Mouse (Mus musculus): Measurements from ENCODE around the gene Rpusd1.
"Not testable (repeated sequence)": the region's sequence is repeated elsewhere in the genome, so short reads cannot be mapped to it uniquely, and the experiment has no call there.

Rpusd1 gene

GRCm38 (mm10) chr17:25738861-25739260, 11.4 kb downstream of the Rpusd1 start:
- no peak for DNase-seq (ENCODE audit: low spot score)

GRCm38 (mm10) chr17:25741471-25741870, 14.0 kb downstream of the Rpusd1 start:
- not testable (repeated sequence) for DNase-seq (ENCODE audit: low spot score)

- DNase-seq (ENCODE audit: low spot score), result no peak
Observed at GRCm38 (mm10) chr17:25743831-25744230, 16.4 kb downstream of the Rpusd1 start.

GRCm38 (mm10) chr17:25744311-25744710, 16.8 kb downstream of the Rpusd1 start:
- no peak for DNase-seq (ENCODE audit: low spot score)

DNA sequence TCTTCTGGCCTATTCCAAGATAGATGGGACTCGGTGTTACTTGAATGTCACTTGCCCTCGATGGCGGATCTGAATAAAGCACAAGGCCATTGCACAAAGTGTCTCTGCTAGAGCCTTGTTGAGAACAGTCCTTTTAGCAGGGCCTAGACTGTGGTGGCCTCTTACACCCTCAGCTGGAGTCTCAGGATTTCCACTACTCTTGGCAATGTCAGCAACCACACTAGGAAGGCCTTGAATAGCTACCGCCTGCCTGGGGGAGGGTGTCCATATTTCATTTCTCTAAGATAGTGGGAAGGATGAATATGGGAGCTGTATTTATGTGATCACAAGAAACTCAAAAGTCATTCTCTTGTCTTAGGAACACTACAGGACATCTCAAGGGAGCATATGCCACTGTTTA, 20.8 kb downstream of the Rpusd1 start:
- no peak for DNase-seq (ENCODE audit: low spot score)

- no peak for DNase-seq (ENCODE audit: low spot score)
Observed at GRCm38 (mm10) chr17:25749314-25749713, 21.8 kb downstream of the Rpusd1 start.

- DNase-seq (ENCODE audit: low spot score), result peak; percentile 50
Observed at GRCm38 (mm10) chr17:25751446-25751845, 24.0 kb downstream of the Rpusd1 start.

- no peak for DNase-seq (ENCODE audit: low spot score)
Observed at GRCm38 (mm10) chr17:25754241-25754640, 26.8 kb downstream of the Rpusd1 start, which contains the start of gene Msln. TSS of gene Msln (minus strand) at chr17:25754378.

GRCm38 (mm10) chr17:25755086-25755485, 27.6 kb downstream of the Rpusd1 start:
- DNase-seq (ENCODE audit: low spot score), result no peak

DNA sequence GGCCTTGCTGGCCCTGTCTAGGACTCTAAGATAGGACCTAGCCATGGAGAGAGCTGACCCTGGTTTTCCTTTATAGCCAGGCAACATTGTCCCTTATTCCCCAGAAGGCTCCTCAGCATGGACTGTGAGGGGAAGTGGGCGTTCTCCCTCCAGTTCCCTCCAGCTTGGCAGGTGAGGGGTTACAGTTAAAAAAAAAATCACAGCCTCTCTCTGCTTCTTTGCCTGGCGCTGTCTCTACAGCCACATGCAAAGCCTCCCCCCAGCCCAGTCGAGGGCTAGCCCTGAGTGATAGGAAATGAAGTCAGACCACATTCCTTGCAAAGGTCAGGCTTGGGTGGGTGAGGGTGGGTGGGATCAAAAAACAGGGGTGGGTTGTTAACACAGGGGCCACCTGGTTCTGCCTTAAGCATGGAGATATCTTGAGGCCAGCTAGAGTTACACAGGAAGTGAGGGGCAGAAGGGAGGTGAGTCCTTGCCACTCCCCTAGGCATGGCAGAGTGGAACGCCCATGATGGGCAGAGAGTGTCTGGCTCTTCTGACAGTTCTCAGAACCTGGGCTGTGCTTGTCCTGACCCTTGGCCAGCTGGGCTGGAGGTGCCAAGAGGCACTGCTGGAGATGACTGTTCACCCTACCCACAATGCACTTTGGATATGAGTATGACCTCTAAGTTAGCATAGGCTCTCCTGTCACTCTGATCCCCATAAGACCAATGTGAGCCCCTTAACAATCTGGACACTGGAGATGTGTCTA, 28.3 kb downstream of the Rpusd1 start:
- DNase-seq (ENCODE audit: low spot score), result no peak

DNA sequence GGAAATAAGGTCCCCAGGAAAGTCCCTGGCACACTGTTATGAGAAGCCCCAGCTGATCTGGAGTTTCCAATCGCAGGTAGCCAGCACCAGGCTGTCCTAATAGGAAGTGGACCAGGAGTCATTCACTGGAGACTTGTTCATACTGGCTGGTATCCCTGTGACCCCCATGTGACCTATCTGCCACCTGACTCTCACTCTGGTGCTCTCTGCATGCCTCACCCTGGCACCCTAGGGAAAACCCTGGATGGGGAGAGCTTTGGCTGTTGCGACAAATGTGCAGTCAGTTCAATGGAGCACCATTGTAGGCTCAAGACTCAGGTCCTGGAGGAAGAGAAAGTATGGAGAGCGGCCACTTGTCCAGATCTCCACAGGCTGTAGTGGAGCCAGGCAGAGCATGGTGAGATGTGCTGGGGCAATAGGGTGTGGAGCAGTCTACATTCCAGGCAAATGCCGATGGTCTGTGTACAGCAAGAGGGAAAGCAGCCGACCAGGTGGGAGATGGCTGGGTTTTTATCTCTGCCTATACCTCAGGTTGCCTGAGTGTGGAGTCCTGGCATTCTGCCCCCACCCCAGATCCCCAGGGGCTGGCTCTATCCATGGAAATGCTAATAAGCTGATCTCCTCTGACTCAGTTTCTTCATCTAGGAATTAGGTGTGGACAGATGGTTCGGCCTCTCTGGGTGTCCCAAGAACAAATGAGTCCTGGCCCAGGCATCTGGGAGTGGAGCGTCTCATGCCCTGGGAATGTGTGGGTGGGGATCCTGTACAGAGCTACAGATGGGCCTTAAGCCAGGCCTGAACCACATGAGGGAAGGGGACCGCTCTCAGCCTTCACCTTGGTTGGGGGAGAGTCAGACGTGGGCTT, 29.1 kb downstream of the Rpusd1 start:
- DNase-seq (ENCODE audit: low spot score), result no peak

GRCm38 (mm10) chr17:25757691-25758090, 30.2 kb downstream of the Rpusd1 start:
- no peak for DNase-seq (ENCODE audit: low spot score)

- no peak for DNase-seq (ENCODE audit: low spot score)
Observed at GRCm38 (mm10) chr17:25760148-25760547, 32.7 kb downstream of the Rpusd1 start.

DNA sequence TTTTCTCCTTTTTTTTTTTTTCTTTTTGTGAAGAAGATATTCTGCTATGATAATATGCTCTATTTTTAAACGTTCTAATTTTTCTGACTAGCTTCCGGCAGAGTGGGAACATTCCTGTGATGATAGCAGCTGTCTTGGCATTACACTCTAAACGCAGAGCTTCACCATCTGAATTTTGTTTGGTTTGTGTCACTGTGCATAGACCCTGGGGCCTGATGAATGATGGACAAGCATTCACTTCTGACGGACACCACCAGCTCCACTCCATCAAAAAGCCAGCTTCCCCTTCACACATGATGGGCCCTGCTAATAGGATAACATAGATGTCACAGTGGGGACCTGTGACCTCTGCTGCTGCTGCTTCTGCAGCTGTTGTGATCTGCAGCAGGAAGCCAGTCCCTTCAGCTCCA, 34.1 kb downstream of the Rpusd1 start:
- DNase-seq (ENCODE audit: low spot score), result no peak

DNA sequence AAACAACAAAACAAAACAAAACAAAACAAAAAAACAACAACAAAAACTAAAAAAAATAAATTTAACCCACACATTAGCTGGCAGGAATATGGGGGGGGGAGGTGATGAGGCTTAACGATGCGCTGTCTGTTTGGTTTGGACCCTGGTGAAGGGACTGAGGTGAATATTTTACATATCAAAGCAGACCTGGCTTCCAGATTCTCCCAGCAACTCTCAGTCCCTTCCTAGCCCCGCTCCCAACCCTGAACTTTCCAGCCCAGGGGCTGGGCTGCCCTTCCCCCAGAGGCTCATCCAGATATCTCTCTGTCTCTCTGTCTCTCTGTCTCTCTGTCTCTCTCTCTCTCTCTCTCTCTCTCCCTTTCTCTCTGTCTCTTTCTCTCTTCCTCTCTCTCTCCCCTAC, 35.1 kb downstream of the Rpusd1 start:
- no peak for DNase-seq (ENCODE audit: low spot score)

DNA sequence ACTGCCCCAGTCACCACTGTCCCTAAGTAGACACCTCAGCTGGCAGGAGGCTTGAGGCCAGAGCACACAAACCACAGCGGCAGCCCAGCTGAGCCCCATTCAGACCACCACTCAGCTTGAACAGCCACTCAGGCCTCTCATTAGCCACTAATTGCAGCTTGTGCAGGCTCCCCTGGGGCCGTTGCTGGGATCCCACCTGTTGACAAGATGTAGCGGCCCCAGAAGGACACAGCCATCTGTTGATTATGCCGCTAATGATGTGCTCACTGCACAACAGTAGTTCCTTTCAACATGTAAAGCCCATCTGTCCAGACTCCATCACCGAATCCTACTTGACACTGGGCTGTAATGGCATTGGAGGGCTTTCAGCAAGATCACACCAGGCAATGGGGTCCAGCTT, 38.4 kb downstream of the Rpusd1 start:
- DNase-seq (ENCODE audit: low spot score), result no peak

DNA sequence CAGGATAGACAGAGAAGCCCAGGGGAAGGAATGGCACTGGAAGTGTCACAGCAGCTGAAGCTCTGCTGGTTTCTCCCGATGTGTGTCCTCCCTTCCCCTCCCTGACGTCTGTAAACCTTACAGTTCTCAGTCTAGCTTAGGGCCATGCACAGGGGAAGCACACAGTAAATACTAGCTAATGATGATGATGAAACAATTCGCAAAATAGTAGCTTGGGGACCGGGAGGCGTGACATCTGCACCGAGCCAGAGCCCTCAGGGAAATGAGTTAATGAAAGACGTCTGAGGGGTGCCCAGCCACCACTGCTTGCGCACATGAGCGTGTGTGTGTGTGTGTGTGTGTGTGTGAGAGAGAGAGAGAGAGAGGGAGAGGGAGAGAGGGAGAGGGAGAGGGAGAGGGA, 41.9 kb downstream of the Rpusd1 start:
- no peak for DNase-seq (ENCODE audit: low spot score)

DNA sequence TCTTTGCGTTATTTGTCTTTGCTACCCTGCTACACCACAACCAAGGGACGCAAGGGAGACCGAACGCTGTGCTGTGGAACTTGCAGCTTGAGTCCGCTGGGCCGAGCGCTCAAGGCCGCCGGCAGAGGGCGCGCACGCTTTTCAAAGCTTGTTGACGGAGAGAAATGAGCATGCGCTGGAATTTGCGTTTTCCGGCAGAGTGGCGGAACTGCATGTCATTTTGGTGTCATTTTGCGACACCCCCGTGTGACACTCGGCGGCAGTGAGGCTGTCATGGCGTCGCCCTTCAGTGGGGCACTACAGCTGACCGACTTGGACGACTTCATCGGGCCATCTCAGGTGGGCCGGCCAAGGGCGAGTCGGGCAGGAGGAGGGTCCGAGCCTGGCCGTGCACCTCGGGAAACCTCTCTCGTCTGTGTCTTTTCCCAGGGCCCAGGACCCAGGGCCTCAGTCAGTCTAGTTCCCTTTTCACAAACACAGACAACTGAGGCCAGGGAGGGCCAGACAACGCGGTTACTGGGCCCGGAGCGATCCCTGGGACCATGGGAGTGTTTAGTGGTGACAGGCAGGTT, 46.2 kb downstream of the Rpusd1 start, which contains the start of gene Narfl:
Gene Narfl, plus strand, starts transcription at position 228 of the 572 bp plus-strand sequence.
- peak; percentile 95 for DNase-seq (ENCODE audit: low spot score)

- DNase-seq (ENCODE audit: low spot score), result no peak
Observed at GRCm38 (mm10) chr17:25775318-25776062, 48.0 kb downstream of the Rpusd1 start.

- DNase-seq (ENCODE audit: low spot score), result no peak
Observed at GRCm38 (mm10) chr17:25777948-25778347, 50.5 kb downstream of the Rpusd1 start.

Measured in ovary, postnatal 10 days (tissue).